Mouse (Mus musculus) cerebellum, adult 9-11 months (tissue): Measurements from ENCODE around the gene Ms4a18.
"Not testable (repeated sequence)": the region's sequence is repeated elsewhere in the genome, so short reads cannot be mapped to it uniquely, and the experiment has no call there.

Experiments
- DNase-seq: peaks from one replicate; pipeline ENCODE4 v3.0.0; 2022

The Ms4a18 gene

GRCm38 (mm10) chr19:11017891-11018290 lies at the start of gene Ms4a18:
Gene Ms4a18 (minus strand): TSS chr19:11018031.
- DNase-seq = no peak

DNA sequence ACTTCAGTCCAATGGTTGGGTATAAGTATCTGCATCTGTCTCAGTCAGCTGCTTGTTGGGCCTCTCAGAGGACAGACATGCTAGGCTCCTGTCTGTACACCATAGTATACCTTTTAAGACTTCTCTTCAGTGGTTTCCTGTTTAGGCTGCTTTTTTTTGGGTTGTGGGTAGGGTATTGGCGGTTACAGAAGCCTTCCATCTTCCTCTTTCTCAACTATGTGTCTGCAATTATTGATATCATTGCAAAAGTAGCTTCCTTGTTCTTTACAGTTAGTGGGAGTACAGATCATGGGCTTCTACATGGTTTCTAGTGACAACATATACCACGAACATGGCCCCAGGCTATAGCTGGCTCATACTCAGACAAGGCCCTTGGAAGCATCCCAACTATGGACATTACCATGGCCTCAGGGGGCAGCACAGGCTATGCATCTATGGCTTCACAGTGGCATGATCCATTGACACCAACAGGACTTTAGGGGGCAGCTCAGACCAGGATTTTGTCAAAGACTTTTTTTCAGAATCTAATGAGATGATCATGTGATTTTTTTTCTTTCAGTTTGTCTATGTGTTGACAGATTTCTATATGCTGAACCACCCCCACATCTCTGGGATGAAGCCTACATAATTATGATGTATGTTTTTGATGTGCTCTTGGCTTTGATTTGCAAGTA lies 47.5 kb upstream of the Ms4a18 start:
- DNase-seq = no peak

DNA sequence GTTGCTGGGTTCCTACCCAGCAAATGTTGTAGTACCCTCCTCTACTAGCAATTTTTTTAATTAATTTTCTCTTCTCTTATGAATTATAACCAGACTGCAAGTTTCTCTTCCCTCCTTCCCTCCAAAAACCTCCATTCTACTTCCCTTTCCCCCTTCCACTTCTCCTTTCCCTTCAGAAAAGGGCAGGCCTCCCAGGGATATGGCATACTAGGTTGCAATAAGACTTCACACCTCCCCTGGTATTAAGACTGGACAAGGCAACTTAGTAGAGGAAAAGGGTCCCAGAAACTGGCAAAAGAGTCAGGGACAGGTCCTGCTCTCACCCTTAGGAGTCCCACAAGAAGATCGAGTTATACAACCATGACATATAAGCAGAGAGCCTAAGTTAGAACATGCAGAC lies 43.1 kb upstream of the Ms4a18 start:
- no peak for DNase-seq

DNA sequence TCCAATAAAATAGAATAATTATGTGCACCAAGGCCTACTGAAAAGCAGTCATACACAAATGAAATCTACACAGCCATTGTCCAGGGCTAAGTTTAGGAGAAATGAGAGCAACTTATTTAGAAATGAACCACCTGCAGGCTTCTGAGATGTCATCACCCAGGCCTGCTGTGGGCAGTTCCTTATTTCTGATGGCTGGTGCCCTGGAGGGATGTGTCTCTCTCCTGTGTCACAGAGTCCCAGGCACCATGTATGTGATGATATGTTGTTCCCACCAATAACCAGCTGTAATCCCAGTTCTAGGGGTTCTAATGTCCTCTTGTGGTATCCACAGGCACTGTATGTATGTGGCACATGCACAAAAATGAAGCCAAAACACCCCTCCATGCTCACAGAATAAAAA lies 42.1 kb upstream of the Ms4a18 start:
- no peak for DNase-seq

DNA sequence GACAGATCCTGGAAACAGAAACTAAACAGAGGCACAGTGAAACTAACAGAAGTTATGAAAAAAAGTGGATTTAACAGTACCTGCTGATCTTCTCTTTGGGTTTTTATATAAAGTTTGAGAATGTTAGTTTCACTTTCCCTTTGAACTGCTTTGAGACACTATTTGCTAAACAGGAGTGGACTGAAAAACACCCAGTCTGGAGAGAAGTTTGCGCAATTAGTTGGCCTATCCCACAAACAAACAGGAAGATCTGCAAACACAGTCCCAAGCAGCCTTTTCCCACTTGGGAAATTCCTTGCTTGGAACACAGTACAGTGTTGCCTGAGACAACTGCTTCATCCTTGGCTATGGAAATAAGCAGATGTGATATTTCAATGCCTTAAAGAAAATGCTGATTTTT lies 37.9 kb upstream of the Ms4a18 start:
- DNase-seq = not testable (repeated sequence)

- DNase-seq = no peak
Observed at GRCm38 (mm10) chr19:11053277-11053676, 35.4 kb upstream of the Ms4a18 start.

GRCm38 (mm10) chr19:11052877-11053276 lies 35.0 kb upstream of the Ms4a18 start:
- no peak for DNase-seq

- no peak for DNase-seq
Observed at GRCm38 (mm10) chr19:11050286-11050685, 32.5 kb upstream of the Ms4a18 start.

- DNase-seq = no peak
Observed at GRCm38 (mm10) chr19:11049426-11049825, 31.6 kb upstream of the Ms4a18 start.

DNA sequence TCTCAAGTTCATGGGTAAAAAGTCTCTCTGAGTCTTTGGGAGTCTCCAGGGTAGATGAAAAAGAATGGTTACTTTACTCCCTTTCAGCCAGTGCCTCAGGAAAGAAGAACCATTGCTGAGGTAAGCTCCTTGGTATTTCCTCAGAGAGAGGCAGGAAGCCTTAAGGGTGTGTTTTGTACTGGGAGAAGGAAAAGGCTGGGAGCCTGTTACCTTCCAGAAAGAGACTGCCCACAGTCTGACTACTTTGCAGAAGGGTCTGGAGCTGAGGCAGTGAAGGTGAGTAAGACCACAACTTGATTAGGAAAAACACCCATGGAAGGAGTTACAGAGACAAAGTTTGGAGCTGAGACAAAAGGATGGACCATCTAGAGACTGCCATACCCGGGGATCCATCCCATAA lies 30.7 kb upstream of the Ms4a18 start:
- no peak for DNase-seq

DNA sequence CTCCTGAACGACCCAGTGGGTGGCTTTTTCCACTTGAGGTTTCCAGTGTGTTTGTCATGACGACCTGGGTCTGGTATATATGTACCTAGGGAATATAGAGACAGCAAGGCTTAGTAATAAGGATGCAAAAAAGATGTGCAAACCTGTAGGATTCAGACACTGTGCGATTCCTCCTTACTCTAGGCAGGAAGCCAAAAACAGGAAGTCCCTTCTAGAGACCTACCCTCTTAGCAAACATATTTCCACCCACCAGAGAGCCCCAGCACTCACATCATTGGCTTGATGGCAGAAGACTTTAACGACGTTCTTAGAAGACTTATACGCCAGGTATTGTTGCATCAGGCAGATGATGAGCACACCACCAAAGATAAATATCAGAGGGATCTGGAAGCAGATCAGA lies 30.2 kb upstream of the Ms4a18 start:
- DNase-seq = no peak

GRCm38 (mm10) chr19:11044996-11045711 lies 27.3 kb upstream of the Ms4a18 start:
- no peak for DNase-seq

DNA sequence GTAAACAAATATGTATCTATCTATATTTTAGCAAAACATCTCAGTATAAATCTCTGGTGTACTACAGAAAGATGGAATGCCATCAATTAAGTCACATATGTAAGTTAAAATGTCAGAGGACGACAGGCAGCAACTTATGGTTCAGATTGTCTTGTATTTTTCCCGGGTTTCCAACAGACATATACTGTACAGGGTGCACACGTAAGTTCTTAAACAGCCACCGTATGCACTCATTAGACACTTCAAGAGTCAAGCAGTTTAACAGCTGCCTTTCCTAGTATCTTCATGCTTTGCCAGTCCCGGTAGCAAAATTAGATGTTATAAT lies 26.8 kb upstream of the Ms4a18 start:
- no peak for DNase-seq

DNA sequence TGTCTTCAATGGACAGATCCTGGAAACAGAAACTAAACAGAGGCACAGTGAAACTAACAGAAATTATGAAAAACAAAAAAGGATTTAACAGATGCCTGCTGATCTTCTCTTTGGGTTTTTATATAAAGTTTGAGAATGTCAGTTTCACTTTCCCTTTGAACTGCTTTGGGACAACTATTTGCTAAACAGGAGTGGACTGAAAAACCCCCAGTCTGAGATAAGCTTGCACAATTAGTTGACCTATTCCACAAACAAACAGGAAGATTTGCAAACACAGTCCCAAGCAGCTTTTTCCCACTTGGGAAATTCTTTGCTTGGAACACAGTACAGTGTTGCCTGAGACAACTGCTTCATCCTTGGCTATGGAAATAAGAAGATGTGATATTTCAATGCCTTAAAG lies 19.7 kb upstream of the Ms4a18 start:
- DNase-seq = no peak

DNA sequence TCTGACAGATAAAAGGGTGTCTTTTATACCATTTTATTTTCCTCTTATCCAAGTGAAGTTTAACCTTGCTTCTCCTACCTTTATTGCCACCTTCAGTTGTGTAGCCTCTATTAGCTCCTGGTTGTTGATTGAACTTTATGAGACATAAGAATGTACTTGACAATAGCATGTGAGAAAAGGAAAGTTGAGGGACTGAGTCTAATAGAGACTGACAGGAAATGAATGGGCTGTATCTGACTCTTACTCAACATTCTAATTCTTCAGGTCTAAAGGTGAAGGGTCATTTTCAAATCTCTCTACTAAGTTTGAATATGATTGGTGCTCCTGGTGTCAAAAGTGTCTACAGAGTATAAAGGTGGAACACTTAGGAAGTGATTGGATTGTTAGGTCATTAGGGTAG lies 4.6 kb upstream of the Ms4a18 start:
- no peak for DNase-seq

DNA sequence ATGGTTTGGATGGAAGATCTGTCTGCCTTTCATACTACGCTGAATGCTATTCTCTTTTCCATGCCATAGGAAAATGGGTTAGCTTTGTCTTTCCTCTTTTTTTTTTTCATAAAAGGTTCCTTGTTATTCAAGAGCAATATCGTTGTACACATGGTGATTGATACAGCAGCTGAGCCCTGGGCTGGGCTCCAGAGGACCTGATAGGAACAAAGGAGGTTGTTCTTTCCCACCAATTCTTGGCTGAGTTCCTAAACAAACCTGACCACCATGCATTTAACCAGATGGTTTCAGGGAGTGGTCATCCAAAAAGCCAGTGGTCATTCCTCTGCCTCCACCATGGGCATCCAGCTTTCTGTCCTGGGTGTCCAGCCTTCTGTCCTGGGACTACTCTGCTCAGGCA lies 580 bp downstream of the Ms4a18 start:
- DNase-seq = no peak

DNA sequence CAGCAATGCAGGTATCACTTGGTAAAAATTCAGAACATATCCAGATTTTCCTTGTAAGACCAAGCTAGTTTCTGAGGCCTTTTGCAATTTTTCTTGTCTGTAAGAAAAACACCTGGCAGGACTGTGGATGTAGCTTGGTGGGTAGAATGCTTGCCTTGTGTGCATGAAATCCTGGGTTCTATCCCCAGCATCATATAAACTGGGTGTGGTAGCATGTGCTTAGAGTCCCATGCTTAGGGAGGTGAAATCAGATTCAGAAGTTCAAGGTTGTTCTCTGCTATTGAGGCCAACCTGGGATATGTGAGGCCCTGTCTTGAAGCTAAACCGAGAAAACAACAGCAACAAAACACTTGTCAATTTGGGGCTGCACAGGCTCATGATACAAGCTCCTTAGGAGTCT lies 1.8 kb downstream of the Ms4a18 start:
- DNase-seq = no peak

DNA sequence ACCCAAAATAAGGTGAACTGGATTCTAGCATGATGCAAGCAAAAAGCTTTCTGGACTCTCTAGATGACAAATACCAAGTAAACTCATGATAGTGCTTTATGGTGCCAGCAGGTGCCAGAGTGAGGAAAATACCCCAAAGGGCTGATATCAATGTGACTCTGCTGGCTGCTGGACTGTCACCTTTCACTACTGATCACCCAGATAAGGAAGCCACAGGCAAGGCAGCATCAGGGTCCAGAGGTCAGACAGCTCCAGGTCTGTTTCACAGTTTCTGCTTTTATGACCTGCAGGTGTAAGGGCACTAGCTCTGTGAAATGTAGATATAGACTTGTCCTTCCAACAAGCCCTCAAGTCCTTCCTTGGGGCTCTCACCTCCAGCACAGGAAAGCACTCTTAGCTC lies 2.4 kb downstream of the Ms4a18 start:
- no peak for DNase-seq

GRCm38 (mm10) chr19:10993150-10993549 lies 24.7 kb downstream of the Ms4a18 start, which contains the start of gene Ms4a15:
Gene Ms4a15 (minus strand): TSS chr19:10993250.
- DNase-seq = no peak

- no peak for DNase-seq
Observed at GRCm38 (mm10) chr19:10991911-10992310, 25.9 kb downstream of the Ms4a18 start.

DNA sequence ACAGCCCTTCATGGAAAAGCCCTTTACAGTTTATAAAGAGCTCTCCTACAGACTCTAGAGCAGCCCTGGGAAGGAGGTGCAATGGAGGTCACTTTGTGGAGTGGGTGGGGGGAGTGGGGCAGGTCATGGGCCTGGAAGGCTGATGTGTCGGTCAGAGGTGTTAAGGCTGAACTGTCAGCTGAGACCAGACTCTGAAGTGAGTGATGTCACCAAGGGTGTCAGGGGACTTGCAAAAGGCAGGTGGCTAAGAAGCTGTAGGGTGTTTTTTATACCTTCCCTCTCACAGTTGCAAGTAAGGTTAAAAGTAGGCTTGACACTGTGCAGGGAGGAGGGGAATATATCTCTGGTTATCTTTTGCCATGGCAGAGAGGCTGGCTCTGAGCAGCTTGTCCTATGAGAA lies 27.1 kb downstream of the Ms4a18 start:
- DNase-seq = no peak

GRCm38 (mm10) chr19:10988563-10988962 lies 29.3 kb downstream of the Ms4a18 start:
- DNase-seq = no peak

GRCm38 (mm10) chr19:10985889-10986288 lies 31.9 kb downstream of the Ms4a18 start:
- no peak for DNase-seq

DNA sequence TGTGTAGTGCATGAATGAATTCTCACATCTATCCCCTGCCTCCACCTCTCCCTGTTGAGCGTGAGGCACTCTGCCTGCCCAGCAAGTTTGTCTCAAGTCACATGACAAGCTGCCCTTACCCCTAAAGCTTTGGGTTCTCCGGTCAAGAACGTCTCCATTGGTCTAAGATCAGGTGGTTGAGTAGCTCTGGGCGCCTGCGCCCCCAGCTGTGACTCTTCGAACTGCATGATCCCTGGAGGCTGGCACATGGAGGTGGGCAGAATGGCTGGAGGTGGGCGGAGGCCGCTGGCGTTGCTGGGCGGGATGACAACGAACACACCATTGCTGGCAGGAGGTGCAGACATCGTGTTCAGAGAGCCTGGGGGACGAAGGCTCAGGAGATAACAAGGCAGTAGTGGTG lies 33.3 kb downstream of the Ms4a18 start:
- no peak for DNase-seq

GRCm38 (mm10) chr19:10983146-10983545 lies 34.7 kb downstream of the Ms4a18 start:
- DNase-seq = no peak
